9 mouse cellular contexts compared by ENCODE assay signal in genomic region chr3:141887476-141888274, GRCm38 (mm10).
DNase-seq lines count a peak whose midpoint lies in the region; ATAC-seq and TF ChIP-seq lines count a peak whose summit lies in the region.
"Had no signal": no experiment of that assay in that cellular context is flagged by ENCODE, and none has a peak within 500 bp of the region (broad histone marks: within the 10 kb centered on the region; RNA-seq: fewer than 3 reads in every experiment).

No protein-coding gene starts in this region.

- H3K27ac ChIP-seq in layer of hippocampus, adult 2 months, result no peak overlapping the region
- H3K27ac ChIP-seq in heart, embryonic 12.5 days (ENCODE audit: poor library complexity, severe bottlenecking), result no peak overlapping the region

- no peak overlapping the region for H3K4me3 ChIP-seq in layer of hippocampus, adult 2 months
- H3K4me3 ChIP-seq in heart, embryonic 12.5 days, result no peak overlapping the region

- ATAC-seq in heart, embryonic 12.5 days (ENCODE audit: insufficient number of reproducible peaks, low FRiP score), result no peak
- ATAC-seq in megakaryocyte, adult 5-6 weeks (ENCODE audit: poor library complexity, severe bottlenecking), result no peak

- no peaks in the 10 kb centered on the region for H3K4me1 ChIP-seq in heart, embryonic 12.5 days (replicated peaks)

- H3K9me3 ChIP-seq in heart, embryonic 12.5 days (replicated peaks), result no peaks in the 10 kb centered on the region

- DNase-seq in layer of hippocampus, adult 2 months (ENCODE audit: low spot score in 2 of 2), result peak in 1 of 2 experiments; percentile 16
- DNase-seq in layer of hippocampus, postnatal 10 days (ENCODE audit: low spot score in 2 of 2), result no peak
- peak; percentile 4 for DNase-seq in ES-CJ7 (ENCODE audit: low read depth, low spot score)
- peak; percentile 85 for DNase-seq in brain, embryonic 14.5 days (ENCODE audit: low read depth)
- peak; percentile 3 for DNase-seq in induced T-regulatory cell, adult 2 months (ENCODE audit: low read depth)
- DNase-seq in right cerebral cortex, postnatal 36 days (ENCODE audit: low spot score in 2 of 2), result no peak
- DNase-seq: heart, adult 11 months had no signal

- peak; percentile 84 for TF ChIP-seq CTCF in layer of hippocampus, adult 2 months (conservative IDR thresholded peaks at IDR 0.05)
- no peak for TF ChIP-seq CTCF in brain, embryonic 14.5 days (IDR thresholded peaks at IDR 0.05; ENCODE audit: borderline replicate concordance, extremely low read depth, insufficient read depth, insufficient read length)

- H3K27me3 ChIP-seq in heart, embryonic 12.5 days (replicated peaks), result no peaks in the 10 kb centered on the region

- no peaks in the 10 kb centered on the region for H3K36me3 ChIP-seq in heart, embryonic 12.5 days

- no peak overlapping the region for H3K4me2 ChIP-seq in heart, embryonic 12.5 days

- 53% methylated on average over 4 of the region's 4 CpGs for WGBS in heart, embryonic 12.5 days

- TF ChIP-seq POLR2A in brain, embryonic 14.5 days (IDR thresholded peaks at IDR 0.05; ENCODE audit: borderline replicate concordance, extremely low read depth, insufficient read depth, insufficient read length, poor library complexity, severe bottlenecking), result no peak

- no peak overlapping the region for H3K9ac ChIP-seq in heart, embryonic 12.5 days

Comparison
In these comparisons a context has a peak if more than half of its experiments do, and no peak if none do; other contexts are left out.
1. DNase-seq: peak in ES-CJ7 (single experiment), brain, embryonic 14.5 days (single experiment) and induced T-regulatory cell, adult 2 months (single experiment); none in layer of hippocampus, postnatal 10 days (0 of 2) and right cerebral cortex, postnatal 36 days (0 of 2).